Mouse (Mus musculus) midbrain, postnatal 0 days (tissue): ENCODE results near the gene Zfp865. TPM values are rescaled to one million over a fixed set of nuclear protein-coding genes. Genes with fewer than 3 reads are reported as not detected.

Experiments used
- ATAC-seq: fragments of 200-750 bp; cut with Nextera tagmentation; 2 replicates; pipeline ENCODE4 v1.8.0; 2017; ENCODE audit warnings: moderate number of reproducible peaks, mild to moderate bottlenecking, moderate TSS enrichment, moderate library complexity; ENCODE audit not compliant: low FRiP score
- DNase-seq: peaks from one replicate; pipeline ENCODE4 v3.0.0-alpha.2; 2015; ENCODE audit warnings: low spot score
- H3K27ac ChIP-seq: fragments of 300-500 bp; sonication (generic); 2 replicates; pipeline ENCODE4 v1.5.1; 2014; ENCODE audit warnings: low read depth, mild to moderate bottlenecking, low read length, mixed read lengths
- H3K27me3 ChIP-seq: fragments of 300-500 bp; sonication (generic); 2 replicates; pipeline ENCODE4 v1.6.1; 2014; ENCODE audit warnings: low read length, control low read depth, mixed read lengths; ENCODE audit not compliant: insufficient read depth
- H3K36me3 ChIP-seq: fragments of 300-500 bp; sonication (generic); 2 replicates; pipeline ENCODE4 v1.6.1; 2014; ENCODE audit warnings: low read length, control low read depth, mixed read lengths; ENCODE audit not compliant: insufficient read depth
- H3K4me1 ChIP-seq: fragments of 300-500 bp; sonication (generic); 2 replicates; pipeline ENCODE4 v1.6.1; 2014; ENCODE audit warnings: mild to moderate bottlenecking, control low read depth, antibody characterized with exemption, low read length, mixed read lengths; ENCODE audit not compliant: insufficient read depth
- H3K4me2 ChIP-seq: fragments of 300-500 bp; sonication (generic); 2 replicates; pipeline ENCODE4 v1.6.1; 2014; ENCODE audit warnings: low read depth, mild to moderate bottlenecking, low read length, mixed read lengths; ENCODE audit not compliant: poor library complexity, severe bottlenecking
- H3K4me3 ChIP-seq: fragments of 300-500 bp; sonication (generic); 2 replicates; pipeline ENCODE4 v1.5.1; 2014; ENCODE audit warnings: low read depth, mild to moderate bottlenecking, low read length, moderate library complexity
- H3K9ac ChIP-seq: fragments of 300-500 bp; sonication (generic); replicated peaks from 2 replicates; pipeline ENCODE4 v1.6.1; 2014; ENCODE audit warnings: mild to moderate bottlenecking, low read length, moderate library complexity, mixed read lengths; ENCODE audit not compliant: poor library complexity, severe bottlenecking
- H3K9me3 ChIP-seq: fragments of 300-500 bp; sonication (generic); 2 replicates; pipeline ENCODE4 v1.6.1; 2016; ENCODE audit warnings: low read length, control low read depth
- CTCF ChIP-seq: IDR thresholded peaks from 2 replicates; pipeline ENCODE4 v1.5.1; 2016; ENCODE audit warnings: antibody characterized with exemption, mild to moderate bottlenecking
- WGBS: fragments of 180-500 bp; shearing (Covaris S2); extraction: QIAGEN DNeasy Blood & Tissue Kit; methylation state at CpG from one replicate; pipeline ENCODE4 v1.1.7; 2014; 5-methylcytosine and 5-hydroxymethylcytosine counted together
- polyA plus RNA-seq: library from polyadenylated mRNA; unstranded; fragments of >200 nt; fragmentation: Nextera tagmentation; extraction: Ambion mirVana; gene quantifications from 2 replicates; pipeline ENCODE4 v1.2.1, GENCODE M21; 2015
- total RNA-seq: library from RNA; depleted of rRNA; stranded (reverse); fragments of >200 nt; gene quantifications from 2 replicates; pipeline ENCODE4 v1.2.3, GENCODE M21; 2014

Zfp865 gene
- total and polyA plus RNA-seq, 2 experiments from 2014 or later, result 6.8 to 48.4 TPM

DNA sequence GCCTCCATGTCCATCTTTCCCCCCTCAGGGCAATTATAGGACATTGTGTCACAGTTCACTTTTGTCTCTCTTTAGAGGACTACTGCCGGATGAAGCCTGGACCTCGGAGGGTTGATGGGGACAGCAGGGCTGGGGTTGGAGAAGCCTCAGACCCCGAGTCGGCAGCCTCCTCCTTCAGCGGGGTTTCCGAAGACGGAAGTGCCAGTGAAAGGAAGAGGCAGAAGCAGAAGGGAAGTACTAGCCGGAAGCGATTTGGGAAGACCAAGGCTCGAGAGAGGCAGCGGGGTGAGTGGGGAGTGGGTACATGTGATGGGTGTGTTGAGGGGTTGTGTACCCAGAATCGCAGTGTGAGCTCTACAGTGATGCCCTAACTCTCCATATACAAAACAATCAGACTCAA, 39.2 kb downstream of the Zfp865 start:
- ATAC-seq (no peak), DNase-seq (no peak)
- H3K4me1 ChIP-seq, result peaks cover 20% of the 10 kb centered on the region; the same call in 1 of the 2 replicates
- 91% methylated on average over 12 of the region's 12 CpGs for WGBS
- H3K9me3 ChIP-seq, result no peaks in the 10 kb centered on the region
- peak overlapping the region; percentile 95 for H3K27ac ChIP-seq
- no peak overlapping the region for H3K4me2 ChIP-seq
- H3K27me3 ChIP-seq, result peaks cover 6% of the 10 kb centered on the region; the same call in 1 of the 2 replicates
- 0 out of 2 replicates have a peak overlapping the region, but pooled peaks have one; percentile 81 for H3K9ac ChIP-seq
- H3K4me3 ChIP-seq, result no peak overlapping the region
- no peaks in the 10 kb centered on the region for H3K36me3 ChIP-seq
- TF ChIP-seq CTCF, result no peak

DNA sequence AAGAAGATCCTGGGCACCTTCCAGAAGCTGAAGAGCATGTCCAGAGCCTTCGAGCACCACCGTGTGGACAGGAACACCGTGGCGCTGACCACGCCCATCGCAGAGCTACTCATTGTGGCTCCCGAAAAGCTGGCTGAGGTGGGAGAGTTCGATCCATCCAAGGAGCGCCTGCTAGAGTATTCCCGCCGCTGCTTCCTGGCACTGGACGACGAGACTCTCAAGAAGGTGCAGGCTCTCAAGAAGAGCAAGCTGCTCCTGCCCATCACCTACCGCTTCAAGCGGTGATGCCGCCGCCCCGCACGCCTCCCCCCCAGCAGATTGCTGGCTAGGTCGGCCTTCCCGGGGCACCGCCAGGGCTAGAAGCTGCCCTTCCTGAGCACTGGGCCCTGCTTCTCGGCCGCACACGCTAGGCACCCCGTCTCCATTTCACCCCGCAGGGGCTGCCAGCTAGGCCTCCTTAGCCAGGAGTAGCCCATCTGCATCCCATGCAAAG, 40.1 kb downstream of the Zfp865 start:
- peak overlapping the region; percentile 95 for H3K27ac ChIP-seq
- H3K4me1 ChIP-seq, result peaks cover 15% of the 10 kb centered on the region; the same call in 1 of the 2 replicates
- H3K36me3 ChIP-seq, result no peaks in the 10 kb centered on the region
- H3K27me3 ChIP-seq, result no peaks in the 10 kb centered on the region; the same call in 1 of the 2 replicates
- no peaks in the 10 kb centered on the region for H3K9me3 ChIP-seq
- 2% methylated on average over 27 of the region's 27 CpGs for WGBS
- peak; percentile 79 for TF ChIP-seq CTCF
- ATAC-seq (no peak), DNase-seq (peak; percentile 92)
- H3K4me2 ChIP-seq, result peak overlapping the region; percentile 88
- peak overlapping the region; percentile 81 for H3K9ac ChIP-seq
- peak overlapping the region; percentile 70 for H3K4me3 ChIP-seq

DNA sequence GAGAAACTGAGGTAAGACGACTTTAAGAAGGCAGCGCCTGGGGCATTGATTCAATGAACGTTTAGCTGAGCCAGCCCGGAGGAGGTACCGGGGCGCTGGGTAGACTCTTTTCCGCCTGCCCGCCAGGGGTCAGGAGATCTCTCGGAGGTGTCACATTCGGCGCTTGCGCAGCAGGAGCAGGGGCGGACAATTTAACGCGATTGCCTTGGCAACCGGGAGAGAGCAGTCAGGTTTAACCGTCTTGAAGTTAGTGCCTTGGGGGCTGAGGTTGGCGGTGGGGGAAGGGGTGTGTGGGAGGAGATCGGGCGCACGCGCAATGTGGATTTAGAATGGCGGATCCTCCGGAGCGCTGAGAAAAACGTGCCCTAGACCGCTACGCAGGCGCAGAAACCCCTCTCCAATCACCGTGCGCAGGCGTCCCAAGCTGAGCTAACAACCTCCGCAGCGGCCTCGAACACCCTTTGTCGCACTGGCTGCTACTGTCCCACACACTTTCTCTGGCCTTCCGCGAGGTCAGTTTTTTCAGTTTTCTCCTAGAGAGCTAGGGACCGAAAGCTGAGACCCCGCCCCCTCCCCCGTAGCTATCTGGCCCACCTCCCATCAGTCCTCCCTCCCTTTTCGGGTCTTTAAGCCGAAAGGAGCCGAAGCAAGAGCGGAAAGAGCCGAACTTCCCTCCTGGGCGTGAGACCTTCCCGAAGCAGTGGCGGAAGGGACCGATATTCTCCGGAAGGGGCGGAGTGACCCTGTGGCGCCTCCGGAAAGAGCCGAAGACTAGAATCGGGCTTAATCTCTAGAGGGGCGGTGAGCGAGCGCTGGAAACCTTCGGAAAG, 41.0 kb downstream of the Zfp865 start:
- peak; percentile 91 for ATAC-seq
- Histone ChIP-seq H3K4me1 (peaks cover 18% of the 10 kb centered on the region; the same call in 1 of the 2 replicates), H3K4me3 (peak overlapping the region; percentile 70), H3K9me3 (no peaks in the 10 kb centered on the region), H3K4me2 (peak overlapping the region; percentile 88), H3K36me3 (no peaks in the 10 kb centered on the region), H3K27me3 (no peaks in the 10 kb centered on the region), H3K27ac (peak overlapping the region; percentile 95), H3K9ac (peak overlapping the region; percentile 81)
- under 1% methylated on average over 60 of the region's 60 CpGs for WGBS
- peak; percentile 99 for DNase-seq
- peak; percentile 81 for TF ChIP-seq CTCF

DNA sequence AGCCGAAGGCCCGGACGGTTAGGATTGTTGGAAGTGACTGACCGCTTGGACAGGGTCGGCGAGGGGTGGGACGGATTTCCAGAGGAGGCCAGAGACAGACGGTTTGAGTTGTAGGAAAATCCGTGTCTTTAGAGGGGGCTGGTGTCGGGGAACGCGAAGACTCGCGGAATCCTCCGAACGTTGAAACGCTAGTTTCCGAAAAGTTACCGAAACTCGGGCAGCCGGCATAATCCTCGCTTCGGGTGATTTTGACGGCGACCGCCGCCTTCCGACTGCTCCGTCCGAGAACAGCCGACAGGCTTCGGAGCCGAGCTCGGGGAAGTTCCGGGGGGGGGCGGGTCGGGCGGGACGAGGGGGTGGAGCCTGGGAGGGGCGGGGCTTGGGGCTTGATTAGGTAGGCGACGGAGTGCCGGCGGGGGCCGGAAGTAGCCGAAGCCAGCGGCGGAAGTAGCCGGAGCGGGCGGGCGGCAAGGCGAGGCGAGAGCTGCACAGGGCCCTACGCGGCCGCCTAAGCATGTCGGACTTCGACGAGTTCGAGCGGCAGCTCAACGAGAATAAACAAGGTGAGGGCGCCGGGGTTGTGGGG, 41.7 kb downstream of the Zfp865 start, which contains the start of gene U2af2:
Gene U2af2 (plus strand): TSS at position 370 of the 586 bp plus-strand sequence.
- H3K4me2 ChIP-seq, result peak within 1 kb of the TSS; percentile 88
- peak within 1 kb of the TSS; percentile 81 for H3K9ac ChIP-seq
- peaks cover 18% of the 10 kb centered on the region; the same call in 1 of the 2 replicates for H3K4me1 ChIP-seq
- no peaks in the 10 kb centered on the region for H3K9me3 ChIP-seq
- WGBS, result under 1% methylated on average over 60 of the region's 65 CpGs
- ATAC-seq, result peak; percentile 75
- TF ChIP-seq CTCF, result no peak
- H3K4me3 ChIP-seq, result peak within 1 kb of the TSS; percentile 70
- H3K27ac ChIP-seq, result peak within 1 kb of the TSS; percentile 95
- peaks cover 5% of the 10 kb centered on the region; the same call in 1 of the 2 replicates for H3K36me3 ChIP-seq
- H3K27me3 ChIP-seq, result no peaks in the 10 kb centered on the region
- DNase-seq, result peak; percentile 94

DNA sequence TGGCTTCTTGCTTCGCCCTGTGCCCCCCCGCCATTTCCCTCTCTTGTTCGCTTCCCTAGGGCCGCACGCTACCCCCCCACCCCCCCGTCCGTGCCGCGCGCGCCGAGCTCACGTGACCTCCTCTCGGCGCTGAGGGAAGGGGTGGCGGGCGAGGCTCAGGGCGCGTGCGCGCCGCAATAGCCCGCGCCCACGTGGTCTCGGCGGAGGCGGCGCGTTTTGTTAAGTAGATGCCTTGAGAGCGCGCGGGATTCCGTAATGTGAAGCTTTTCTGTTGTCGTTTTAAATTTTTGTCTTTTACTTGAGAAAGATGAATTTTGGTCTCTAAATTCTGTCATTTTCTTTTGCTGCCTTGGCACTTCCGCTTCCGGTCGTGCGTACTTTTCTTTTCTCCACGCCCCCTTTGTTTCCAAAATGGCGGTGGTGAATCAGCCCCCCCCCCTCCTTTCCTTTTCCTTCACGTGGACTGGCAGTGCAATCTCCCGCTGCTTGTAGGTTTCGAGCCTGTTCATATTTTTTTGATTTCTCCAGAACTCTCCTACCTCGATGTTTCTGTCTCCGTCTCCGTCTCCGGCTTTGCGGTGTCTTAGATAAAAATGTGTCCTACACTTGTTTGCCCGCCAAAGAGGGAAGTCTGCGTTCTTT, 42.3 kb downstream of the Zfp865 start:
- Histone ChIP-seq H3K36me3 (peaks cover 9% of the 10 kb centered on the region; the same call in 1 of the 2 replicates), H3K27ac (peak overlapping the region; percentile 95), H3K4me2 (peak overlapping the region; percentile 88), H3K27me3 (no peaks in the 10 kb centered on the region), H3K4me3 (peak overlapping the region; percentile 70), H3K4me1 (peaks cover 18% of the 10 kb centered on the region; the same call in 1 of the 2 replicates), H3K9ac (peak overlapping the region; percentile 81), H3K9me3 (no peaks in the 10 kb centered on the region)
- ATAC-seq (peak; percentile 39), DNase-seq (peak; percentile 85)
- under 1% methylated on average over 49 of the region's 51 CpGs for WGBS
- no peak for TF ChIP-seq CTCF
